Mouse (Mus musculus) forelimb bud, embryonic 11.5 days (tissue): ENCODE results near the gene Olfr608.
"Not testable (repeated sequence)": the region's sequence is repeated elsewhere in the genome, so short reads cannot be mapped to it uniquely, and the experiment has no call there.

ENCODE experiments used
- DNase-seq: peaks from one replicate; pipeline ENCODE4 v3.0.0-alpha.2; 2012; ENCODE audit warnings: low read depth, low spot score

Gene Olfr608

GRCm38 (mm10) chr7:103469577-103469976, at the start of gene Olfr608:
Olfr608 (plus strand) TSS chr7:103469877.
- no peak for DNase-seq

DNA sequence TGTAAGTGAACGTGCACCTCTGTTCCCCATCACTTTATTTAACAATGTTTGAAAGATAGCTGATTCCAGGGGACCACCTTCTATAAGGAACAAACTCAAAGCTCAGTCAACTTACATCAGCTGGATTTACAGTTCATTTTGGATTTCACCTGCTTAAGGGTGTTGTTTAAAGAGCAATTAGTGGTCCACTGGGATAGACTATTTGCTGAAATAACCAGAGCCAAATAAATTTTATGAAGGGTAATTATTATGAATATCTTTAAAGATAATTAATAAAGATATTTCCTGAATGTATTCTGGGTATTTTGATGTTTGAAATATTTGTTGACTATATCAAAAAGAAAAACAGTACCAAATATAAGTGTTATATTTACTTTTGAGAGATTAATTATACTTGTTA, 24.3 kb upstream of the Olfr608 start, which contains the start of gene Olfr605:
Gene Olfr605 (minus strand): TSS at position 101 of the 400 bp plus-strand sequence.
- DNase-seq, result no peak

GRCm38 (mm10) chr7:103448746-103449145, 20.9 kb upstream of the Olfr608 start, which contains the start of gene Olfr606:
Olfr606 (plus strand) TSS chr7:103449046.
- no peak for DNase-seq

DNA sequence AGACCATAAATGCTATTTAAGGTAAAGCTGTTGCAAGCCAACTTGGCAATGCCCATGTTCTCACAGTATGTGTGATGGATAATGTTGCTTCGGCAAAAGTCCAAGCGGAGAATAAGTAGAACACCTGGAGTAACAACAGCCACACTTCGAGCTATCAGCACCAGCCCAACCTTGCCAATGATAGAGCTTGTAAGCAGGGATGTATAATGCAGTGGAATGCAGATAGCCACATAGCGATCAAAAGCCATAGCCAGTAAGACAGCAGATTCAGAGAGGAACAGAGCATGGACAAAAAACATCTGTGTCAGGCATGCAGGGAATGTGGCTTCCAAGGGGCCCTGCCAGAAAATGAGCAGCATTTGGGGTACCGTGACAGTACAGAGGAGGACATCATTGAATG, 9.1 kb upstream of the Olfr608 start:
- DNase-seq, result no peak

- not testable (repeated sequence) for DNase-seq
These were observed 7.4 kb downstream of the Olfr608 start for GRCm38 (mm10) chr7:103477106-103477505.

DNA sequence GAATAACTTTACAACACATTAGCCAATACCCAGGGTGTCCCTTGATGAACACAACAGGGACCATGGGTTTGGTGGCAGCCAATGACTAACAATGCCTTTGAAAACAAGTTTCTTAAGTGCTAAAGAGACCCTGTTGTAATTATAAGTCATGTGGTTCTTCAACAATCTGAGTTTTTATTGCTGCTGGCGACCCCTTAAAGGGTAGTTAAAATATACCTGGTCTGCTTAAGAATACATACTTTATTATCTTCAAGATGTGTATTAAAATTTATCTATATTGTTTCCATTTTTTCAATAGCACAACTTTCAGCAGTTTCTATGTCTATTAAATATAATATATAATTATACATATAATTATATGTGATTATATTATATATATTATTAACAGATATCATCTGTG, 28.3 kb downstream of the Olfr608 start, which contains the start of gene Olfr609:
Gene Olfr609 (minus strand): TSS at position 101 of the 400 bp plus-strand sequence.
- DNase-seq, result no peak

GRCm38 (mm10) chr7:103512022-103512421, 42.3 kb downstream of the Olfr608 start, which contains the start of gene Olfr610:
Olfr610 (minus strand) TSS chr7:103512122.
- no peak for DNase-seq

GRCm38 (mm10) chr7:103520746-103521145, 51.1 kb downstream of the Olfr608 start, which contains the start of gene Olfr611:
Olfr611 (minus strand) TSS chr7:103520846.
- DNase-seq, result not testable (repeated sequence)
